Mouse (Mus musculus) thymus, adult 2 months (tissue): Measurements from ENCODE around the gene Ubr2. TPM values are rescaled to one million over a fixed set of nuclear protein-coding genes. Genes with fewer than 3 reads are reported as not detected.
A peak's percentile ranks its signal among the peaks of the same experiment; 100 is the strongest.

Experiments used
- DNase-seq: peaks from one replicate; pipeline ENCODE4 v3.0.0; 2021
- H3K27ac ChIP-seq: fragments of 200-500 bp; 2 replicates; pipeline ENCODE4 v1.5.1; 2012; ENCODE audit warnings: low read length, control low read depth; ENCODE audit not compliant: control insufficient read depth, insufficient read depth
- H3K27me3 ChIP-seq: fragments of 200-500 bp; 2 replicates; pipeline ENCODE4 v1.6.1; 2012; ENCODE audit warnings: mild to moderate bottlenecking, low read length, moderate library complexity, mixed read lengths; ENCODE audit not compliant: control insufficient read depth, insufficient read depth
- H3K36me3 ChIP-seq: fragments of 200-500 bp; 2 replicates; pipeline ENCODE4 v1.6.1; 2012; ENCODE audit warnings: mild to moderate bottlenecking, low read length, moderate library complexity; ENCODE audit not compliant: control insufficient read depth, insufficient read depth
- H3K4me1 ChIP-seq: fragments of 200-500 bp; replicated peaks from 2 replicates; pipeline ENCODE4 v1.6.1; 2012; ENCODE audit warnings: low read length; ENCODE audit not compliant: control insufficient read depth, insufficient read depth
- H3K4me3 ChIP-seq: fragments of 200-500 bp; 2 replicates; pipeline ENCODE4 v1.5.1; 2012; ENCODE audit warnings: mild to moderate bottlenecking, low read length, control low read depth, moderate library complexity; ENCODE audit not compliant: control insufficient read depth, insufficient read depth
- CTCF ChIP-seq: fragments of 200-500 bp; IDR thresholded peaks from 2 replicates; pipeline ENCODE4 v1.5.1; 2012; ENCODE audit warnings: mild to moderate bottlenecking, control low read depth, low read length, moderate library complexity, borderline replicate concordance; ENCODE audit not compliant: control insufficient read depth, poor library complexity, insufficient read depth; ENCODE audit errors: extremely low read depth
- POLR2A ChIP-seq: fragments of 200-500 bp; IDR thresholded peaks from 2 replicates; pipeline ENCODE4 v1.6.1; 2012; ENCODE audit warnings: mild to moderate bottlenecking, low read length, control low read depth, moderate library complexity; ENCODE audit not compliant: control insufficient read depth, poor library complexity, insufficient read depth; ENCODE audit errors: extremely low read depth
- WGBS: fragments of 180-500 bp; shearing (Covaris S2); methylation state at CpG from one replicate; pipeline ENCODE4 v1.1.7; 2018; 5-methylcytosine and 5-hydroxymethylcytosine counted together
- polyA plus RNA-seq: library from polyadenylated mRNA; depleted of rRNA; stranded (reverse); fragments of >200 nt; gene quantifications from 2 replicates; pipeline ENCODE4 v1.2.3, GENCODE M21; 2012

Ubr2 gene
- polyA plus RNA-seq, 1 experiment, result 61.9 TPM

DNA sequence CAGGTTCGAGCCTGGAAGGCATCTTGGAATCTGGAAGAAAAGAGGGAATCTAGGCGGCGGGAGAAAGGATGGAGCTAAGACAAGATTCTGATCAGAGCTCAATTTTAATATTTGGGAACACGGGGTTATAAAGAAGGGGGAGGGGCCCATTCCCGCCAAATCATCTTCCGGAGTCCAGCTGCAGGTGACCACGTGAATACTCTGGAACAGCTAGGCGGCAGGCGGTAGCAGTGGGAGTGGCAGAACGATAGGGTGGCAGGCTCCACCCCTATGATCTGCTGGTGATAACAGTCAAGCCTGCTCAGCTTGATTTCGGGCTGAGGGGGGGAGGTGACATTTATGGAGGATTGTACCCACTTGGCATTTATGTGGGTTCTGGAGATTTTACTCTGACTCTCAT, 2.5 kb upstream of the Ubr2 start:
- no peaks in the 10 kb centered on the region for H3K36me3 ChIP-seq
- peaks cover 3% of the 10 kb centered on the region for H3K4me1 ChIP-seq
- H3K27me3 ChIP-seq, result no peaks in the 10 kb centered on the region
- TF ChIP-seq CTCF, result no peak
- no peak for TF ChIP-seq POLR2A
- 80% methylated on average over 11 of the region's 11 CpGs for WGBS
- no peak overlapping the region for H3K4me3 ChIP-seq
- no peak overlapping the region for H3K27ac ChIP-seq
- no peak for DNase-seq

DNA sequence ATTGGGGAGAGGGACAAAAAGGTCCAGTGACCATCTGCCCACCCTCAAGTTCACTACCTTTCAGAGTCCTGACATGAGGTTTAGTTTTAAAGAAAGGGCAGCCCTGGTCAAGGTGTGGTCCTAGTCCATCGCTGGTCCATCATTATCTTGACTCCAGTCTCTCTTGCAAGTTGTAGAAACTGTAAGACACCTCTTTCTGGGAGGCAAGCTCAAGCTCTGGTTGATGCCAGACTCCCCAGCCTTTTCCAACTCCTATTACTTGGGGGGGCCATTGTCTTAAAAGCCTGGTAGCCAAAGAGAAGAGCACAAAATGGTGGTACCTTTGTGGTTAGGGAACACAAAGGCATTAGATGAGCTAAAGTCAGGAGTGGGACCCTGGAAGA, 1.3 kb upstream of the Ubr2 start:
- no peaks in the 10 kb centered on the region for H3K36me3 ChIP-seq
- no peaks in the 10 kb centered on the region for H3K27me3 ChIP-seq
- H3K4me3 ChIP-seq, result no peak overlapping the region
- 97% methylated on average over 1 of the region's 1 CpGs for WGBS
- TF ChIP-seq POLR2A, result no peak
- H3K4me1 ChIP-seq, result peaks cover 5% of the 10 kb centered on the region
- no peak for DNase-seq
- no peak overlapping the region for H3K27ac ChIP-seq

DNA sequence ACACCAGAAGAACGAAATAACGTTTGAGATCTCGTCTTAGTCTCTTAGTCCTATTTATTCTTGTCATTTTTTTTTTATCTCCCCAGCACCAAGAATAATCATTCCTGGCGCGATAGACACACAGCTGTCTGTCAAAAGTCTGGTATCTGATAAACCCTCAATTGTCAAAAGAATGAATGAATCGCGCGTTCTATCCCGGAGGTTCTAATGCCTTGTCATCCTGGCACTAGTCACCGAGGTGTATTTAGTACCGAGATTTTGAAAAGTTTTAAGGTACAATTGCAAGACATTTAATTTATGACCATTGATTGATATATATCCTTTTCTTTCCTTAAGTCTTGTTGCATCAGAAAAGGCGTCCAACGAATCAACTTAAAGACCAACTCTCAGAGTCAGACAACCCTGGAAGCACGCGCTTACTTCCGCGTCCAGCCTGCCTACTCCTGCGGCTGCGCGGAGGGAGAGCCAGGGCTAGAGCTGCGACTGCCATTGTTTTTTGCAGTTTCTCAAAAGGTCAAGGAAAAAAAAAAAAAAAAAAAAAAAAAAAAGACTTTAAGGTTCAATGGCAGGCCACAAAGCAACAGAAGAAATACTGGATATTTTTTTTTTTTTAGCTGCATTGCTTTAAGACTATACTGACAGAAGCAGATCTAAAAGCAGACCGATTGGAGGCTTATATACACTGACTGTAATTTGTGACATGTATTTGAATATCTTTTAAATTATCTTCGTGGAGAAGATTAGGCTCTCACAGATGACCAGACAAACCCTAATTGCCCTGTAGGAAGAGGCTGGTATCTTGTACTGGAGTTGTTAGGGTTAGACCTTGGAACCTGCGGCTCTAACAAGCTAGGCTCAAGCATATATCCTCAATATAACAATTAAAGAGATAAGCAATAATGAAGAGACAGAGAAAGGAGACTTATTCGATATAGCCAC, 635 bp upstream of the Ubr2 start:
- H3K27me3 ChIP-seq, result no peaks in the 10 kb centered on the region
- no peaks in the 10 kb centered on the region for H3K36me3 ChIP-seq
- WGBS, result 12% methylated on average over 25 of the region's 25 CpGs
- no peak overlapping the region for H3K27ac ChIP-seq
- H3K4me3 ChIP-seq, result no peak overlapping the region
- peak; percentile 72 for DNase-seq
- TF ChIP-seq CTCF (no peak), POLR2A (no peak)
- peaks cover 7% of the 10 kb centered on the region for H3K4me1 ChIP-seq

DNA sequence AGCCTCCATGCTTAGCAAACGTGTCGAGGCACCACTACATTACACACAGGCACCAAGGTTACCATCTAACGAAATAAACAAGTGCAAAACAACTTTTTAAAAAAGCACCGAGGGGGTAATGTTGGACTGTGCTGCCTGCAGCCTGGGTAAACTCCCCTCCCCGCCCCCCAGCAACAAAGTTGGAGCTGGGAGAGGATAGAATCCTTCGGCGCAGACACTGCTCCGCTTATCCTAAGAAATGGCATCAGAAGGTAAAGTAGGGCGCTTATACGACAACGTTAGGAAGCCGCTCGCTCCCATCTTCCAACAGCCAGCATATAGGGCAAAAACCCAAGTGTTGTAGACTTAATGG, 834 bp downstream of the Ubr2 start:
- WGBS, result 2% methylated on average over 13 of the region's 13 CpGs
- DNase-seq, result peak; percentile 18

DNA sequence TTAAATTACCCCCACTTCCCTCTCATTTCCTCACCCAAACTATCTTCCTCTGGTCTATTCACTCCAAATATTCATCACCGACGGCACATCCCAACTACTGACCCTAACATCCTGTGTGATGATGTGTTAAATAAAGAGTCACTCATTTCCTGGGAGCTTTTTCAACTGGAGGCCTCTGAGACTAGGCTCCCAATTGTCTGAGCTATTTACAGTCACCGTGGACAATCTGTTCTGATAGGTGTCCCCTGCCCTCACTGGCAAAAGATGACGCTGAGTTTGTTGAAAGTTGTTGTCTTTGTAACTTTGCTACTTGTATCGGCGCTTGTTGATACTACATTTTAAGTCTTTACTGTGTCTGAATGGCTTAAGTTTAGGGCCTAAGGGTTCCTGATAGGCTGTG, 1.3 kb downstream of the Ubr2 start:
- DNase-seq, result no peak
- no peak for TF ChIP-seq CTCF
- no peak for TF ChIP-seq POLR2A
- peaks cover 7% of the 10 kb centered on the region for H3K4me1 ChIP-seq
- H3K27ac ChIP-seq, result no peak overlapping the region
- no peaks in the 10 kb centered on the region for H3K27me3 ChIP-seq
- 3% methylated on average over 6 of the region's 6 CpGs for WGBS
- no peaks in the 10 kb centered on the region for H3K36me3 ChIP-seq
- H3K4me3 ChIP-seq, result no peak overlapping the region

More for the DNA sequence above, 834 bp downstream of the Ubr2 start:
- Histone ChIP-seq H3K27me3 (no peaks in the 10 kb centered on the region), H3K4me3 (peak overlapping the region; percentile 79), H3K36me3 (no peaks in the 10 kb centered on the region), H3K4me1 (peaks cover 7% of the 10 kb centered on the region), H3K27ac (peak overlapping the region; percentile 46)
- TF ChIP-seq POLR2A (no peak), CTCF (no peak)

DNA sequence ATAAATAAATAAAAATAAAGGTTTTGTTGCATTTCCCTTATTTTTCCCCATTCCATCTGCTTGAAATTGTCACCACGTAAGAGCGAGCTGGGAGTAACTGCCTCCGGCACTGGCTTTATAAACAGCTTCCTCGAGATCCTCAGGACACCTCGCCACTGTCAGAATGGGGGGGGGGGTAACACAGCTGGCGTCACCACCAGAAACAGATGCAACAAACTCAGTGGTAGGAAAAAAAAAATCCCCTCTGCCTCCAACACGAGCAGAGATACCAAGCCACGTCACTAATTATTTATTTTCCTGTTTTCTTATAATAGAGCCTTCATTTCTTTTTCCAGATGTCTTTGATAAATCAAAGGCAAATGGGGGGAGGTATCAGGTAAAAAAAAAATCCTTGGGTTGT, 1.9 kb downstream of the Ubr2 start:
- H3K27me3 ChIP-seq, result no peaks in the 10 kb centered on the region
- DNase-seq, result no peak
- no peak overlapping the region for H3K27ac ChIP-seq
- H3K36me3 ChIP-seq, result no peaks in the 10 kb centered on the region
- H3K4me1 ChIP-seq, result peaks cover 7% of the 10 kb centered on the region
- TF ChIP-seq CTCF, result no peak
- no peak for TF ChIP-seq POLR2A
- no peak overlapping the region for H3K4me3 ChIP-seq
- WGBS, result 40% methylated on average over 8 of the region's 8 CpGs

DNA sequence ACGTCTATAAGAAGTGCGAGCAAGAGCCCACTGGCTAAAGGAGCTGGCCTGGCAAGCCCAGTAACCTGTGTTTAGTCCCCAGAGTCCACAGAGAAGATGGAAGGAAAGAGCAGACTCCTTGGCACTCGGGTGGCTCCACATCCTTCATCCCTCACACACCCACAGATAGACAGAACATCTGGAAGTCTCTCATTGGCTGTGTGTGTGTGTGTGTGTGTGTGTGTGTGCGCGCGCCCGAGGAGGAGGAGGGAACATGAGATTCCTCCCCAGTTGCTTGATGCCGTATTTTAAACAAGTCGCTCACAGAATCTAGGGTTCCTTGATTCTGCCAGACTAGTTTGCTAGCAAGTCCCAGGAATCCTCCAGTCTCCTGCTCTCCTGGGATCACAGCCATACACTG, 3.6 kb downstream of the Ubr2 start:
- H3K4me1 ChIP-seq, result peaks cover 7% of the 10 kb centered on the region
- TF ChIP-seq CTCF, result no peak
- TF ChIP-seq POLR2A, result no peak
- WGBS, result 91% methylated on average over 9 of the region's 9 CpGs
- H3K36me3 ChIP-seq, result no peaks in the 10 kb centered on the region
- no peak for DNase-seq
- H3K27me3 ChIP-seq, result no peaks in the 10 kb centered on the region
- H3K27ac ChIP-seq, result no peak overlapping the region
- no peak overlapping the region for H3K4me3 ChIP-seq
